Mouse (Mus musculus) heart, postnatal 0 days (tissue): ENCODE measurements around the gene Ankrd36. TPM values are rescaled to one million over a fixed set of nuclear protein-coding genes. Genes with fewer than 3 reads are reported as not detected.

Experiments
- ATAC-seq: fragments of 200-750 bp; cut with Nextera tagmentation; 2 replicates; pipeline ENCODE4 v1.8.0; 2017; ENCODE audit warnings: low read depth, moderate number of reproducible peaks, moderate library complexity; ENCODE audit not compliant: insufficient read depth
- DNase-seq: peaks from one replicate; pipeline ENCODE4 v3.0.0-alpha.2; 2016; ENCODE audit warnings: low spot score
- H3K27ac ChIP-seq: fragments of 300-500 bp; sonication (generic); 2 replicates; pipeline ENCODE4 v1.5.1; 2014; ENCODE audit warnings: low read depth, mild to moderate bottlenecking
- H3K27me3 ChIP-seq: fragments of 300-500 bp; sonication (generic); 2 replicates; pipeline ENCODE4 v1.6.1; 2014; ENCODE audit warnings: low read length, mixed read lengths; ENCODE audit not compliant: control insufficient read depth, insufficient read depth
- H3K36me3 ChIP-seq: fragments of 300-500 bp; sonication (generic); replicated peaks from 2 replicates; pipeline ENCODE4 v1.6.1; 2014; ENCODE audit warnings: low read length, mixed read lengths; ENCODE audit not compliant: control insufficient read depth, insufficient read depth
- H3K4me1 ChIP-seq: fragments of 300-500 bp; sonication (generic); 2 replicates; pipeline ENCODE4 v1.6.1; 2014; ENCODE audit warnings: antibody characterized with exemption; ENCODE audit not compliant: control insufficient read depth, insufficient read depth
- H3K4me2 ChIP-seq: fragments of 300-500 bp; sonication (generic); 2 replicates; pipeline ENCODE4 v1.6.1; 2014; ENCODE audit warnings: low read depth, mild to moderate bottlenecking, low read length, moderate library complexity
- H3K4me3 ChIP-seq: fragments of 300-500 bp; sonication (generic); 2 replicates; pipeline ENCODE4 v1.5.1; 2014; ENCODE audit warnings: low read depth, low read length
- H3K9ac ChIP-seq: fragments of 300-500 bp; sonication (generic); replicated peaks from 2 replicates; pipeline ENCODE4 v1.6.1; 2014; ENCODE audit warnings: low read depth, low read length, mixed read lengths
- H3K9me3 ChIP-seq: fragments of 300-500 bp; sonication (generic); replicated peaks from 2 replicates; pipeline ENCODE4 v1.6.1; 2016; ENCODE audit warnings: low read length; ENCODE audit not compliant: control insufficient read depth
- CTCF ChIP-seq: IDR thresholded peaks from 2 replicates; pipeline ENCODE4 v1.5.1; 2016; ENCODE audit warnings: antibody characterized with exemption, control low read depth, low read depth
- EP300 ChIP-seq: IDR thresholded peaks from 2 replicates; pipeline ENCODE4 v1.6.1; 2016; ENCODE audit warnings: antibody characterized with exemption, low read depth
- WGBS: fragments of 180-500 bp; shearing (Covaris S2); extraction: QIAGEN DNeasy Blood & Tissue Kit; methylation state at CpG from one replicate; pipeline ENCODE4 v1.1.7; 2014; 5-methylcytosine and 5-hydroxymethylcytosine counted together
- polyA plus RNA-seq: library from polyadenylated mRNA; unstranded; fragments of >200 nt; fragmentation: Nextera tagmentation; extraction: Ambion mirVana; gene quantifications from 2 replicates; pipeline ENCODE4 v1.2.1, GENCODE M21; 2015
- total RNA-seq: library from RNA; depleted of rRNA; stranded (reverse); fragments of >200 nt; gene quantifications from 2 replicates; pipeline ENCODE4 v1.2.3, GENCODE M21; 2014; ENCODE audit warnings: low replicate concordance

The Ankrd36 gene
- total and polyA plus RNA-seq, 2 experiments from 2014 or later: not detected

GRCm38 (mm10) chr11:5565596-5565995 is 3.9 kb upstream of the Ankrd36 start:
- H3K36me3 ChIP-seq: no peaks in the 10 kb centered on the region
- no peaks in the 10 kb centered on the region for H3K27me3 ChIP-seq
- DNase-seq (no peak), ATAC-seq (no peak)
- H3K9ac ChIP-seq: no peak overlapping the region
- no peaks in the 10 kb centered on the region for H3K9me3 ChIP-seq
- TF ChIP-seq EP300: no peak
- H3K4me1 ChIP-seq: no peaks in the 10 kb centered on the region
- WGBS: 86% methylated on average over 3 of the region's 3 CpGs
- H3K4me2 ChIP-seq: no peak overlapping the region
- H3K4me3 ChIP-seq: no peak overlapping the region
- no peak overlapping the region for H3K27ac ChIP-seq

DNA sequence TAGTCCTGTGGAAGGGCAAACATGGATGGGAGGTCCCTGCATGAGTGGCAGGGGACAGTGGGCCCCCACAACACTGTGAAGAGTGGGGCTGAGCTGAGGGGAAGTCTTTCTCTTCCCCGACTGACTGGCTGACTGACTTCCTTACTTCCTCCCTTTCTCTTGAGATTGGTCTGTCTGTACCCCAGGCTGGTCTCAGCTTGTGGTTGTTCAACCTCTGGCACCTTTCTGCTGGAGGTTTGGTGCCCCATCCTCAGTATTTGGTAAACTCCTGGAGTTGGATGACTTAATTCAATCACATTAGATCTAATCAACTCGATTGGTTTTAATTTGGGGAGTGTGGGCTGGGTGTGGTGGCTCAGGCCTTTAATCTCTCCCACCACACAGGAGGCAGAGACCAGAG is 3.0 kb upstream of the Ankrd36 start:
- 50% methylated on average over 2 of the region's 2 CpGs for WGBS
- Histone ChIP-seq H3K4me1 (no peaks in the 10 kb centered on the region), H3K27me3 (no peaks in the 10 kb centered on the region), H3K4me3 (no peak overlapping the region), H3K27ac (no peak overlapping the region), H3K4me2 (no peak overlapping the region), H3K36me3 (no peaks in the 10 kb centered on the region), H3K9me3 (no peaks in the 10 kb centered on the region), H3K9ac (no peak overlapping the region)
- no peak for DNase-seq
- ATAC-seq: no peak
- no peak for TF ChIP-seq CTCF
- no peak for TF ChIP-seq EP300

DNA sequence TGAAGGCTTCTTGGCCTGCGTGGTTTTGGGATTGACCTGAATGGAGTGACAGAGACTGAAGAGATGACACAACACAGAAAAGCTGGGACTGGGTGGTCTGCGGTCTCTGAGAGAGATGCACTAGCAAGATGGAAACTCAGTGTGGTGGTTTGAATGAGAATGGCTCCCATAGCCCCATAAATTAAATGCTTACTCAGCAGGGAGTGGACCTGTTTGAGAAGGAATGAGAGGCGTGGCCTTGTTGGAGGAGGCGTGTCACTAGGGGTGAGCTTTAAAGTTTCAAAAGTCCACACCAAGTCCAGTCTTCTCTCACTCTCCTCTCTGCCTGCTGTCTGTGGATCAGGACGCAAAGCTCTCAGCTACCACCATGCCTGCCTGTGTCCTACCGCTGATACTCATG is 1.8 kb upstream of the Ankrd36 start:
- Histone ChIP-seq H3K9ac (no peak overlapping the region), H3K27me3 (no peaks in the 10 kb centered on the region), H3K4me3 (no peak overlapping the region), H3K27ac (no peak overlapping the region), H3K9me3 (no peaks in the 10 kb centered on the region), H3K4me1 (no peaks in the 10 kb centered on the region), H3K4me2 (no peak overlapping the region), H3K36me3 (no peaks in the 10 kb centered on the region)
- TF ChIP-seq EP300 (no peak), CTCF (no peak)
- WGBS: 96% methylated on average over 6 of the region's 6 CpGs
- DNase-seq: no peak
- no peak for ATAC-seq

DNA sequence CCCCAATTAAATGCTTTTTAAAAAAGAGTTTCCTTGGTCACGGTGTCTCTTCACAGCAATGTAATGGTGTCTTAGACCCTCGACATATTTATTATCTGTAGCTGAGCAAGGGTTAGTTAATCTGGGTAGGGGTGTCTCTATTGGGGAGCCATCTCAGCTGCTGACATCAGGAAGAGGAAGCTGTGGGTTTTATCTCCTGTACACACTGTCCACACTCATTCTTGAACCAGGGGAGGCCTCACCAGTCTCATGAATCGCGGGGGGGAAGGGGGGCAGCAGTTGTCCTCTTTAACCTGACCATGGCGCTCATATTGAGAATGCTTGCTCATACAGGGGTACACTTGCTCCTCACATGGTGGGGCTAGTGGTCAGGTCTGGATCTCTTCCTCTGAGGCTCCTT is 1.4 kb upstream of the Ankrd36 start:
- no peaks in the 10 kb centered on the region for H3K9me3 ChIP-seq
- TF ChIP-seq EP300 (no peak), CTCF (no peak)
- 78% methylated on average over 5 of the region's 5 CpGs for WGBS
- no peak overlapping the region for H3K4me3 ChIP-seq
- no peak for DNase-seq
- no peak overlapping the region for H3K9ac ChIP-seq
- no peak for ATAC-seq
- no peaks in the 10 kb centered on the region for H3K27me3 ChIP-seq
- no peaks in the 10 kb centered on the region for H3K4me1 ChIP-seq
- H3K36me3 ChIP-seq: no peaks in the 10 kb centered on the region
- H3K27ac ChIP-seq: no peak overlapping the region
- no peak overlapping the region for H3K4me2 ChIP-seq

GRCm38 (mm10) chr11:5571856-5572255 is 2.4 kb downstream of the Ankrd36 start:
- Histone ChIP-seq H3K27ac (no peak overlapping the region), H3K36me3 (no peaks in the 10 kb centered on the region), H3K4me3 (no peak overlapping the region), H3K9me3 (no peaks in the 10 kb centered on the region), H3K4me1 (no peaks in the 10 kb centered on the region), H3K4me2 (no peak overlapping the region), H3K27me3 (no peaks in the 10 kb centered on the region), H3K9ac (no peak overlapping the region)
- no peak for DNase-seq
- WGBS: 66% methylated on average over 4 of the region's 4 CpGs
- no peak for ATAC-seq
- TF ChIP-seq EP300 (no peak), CTCF (no peak)

GRCm38 (mm10) chr11:5573821-5574220 is 4.3 kb downstream of the Ankrd36 start:
- Histone ChIP-seq H3K4me3 (no peak overlapping the region), H3K27ac (no peak overlapping the region)
- no peak for ATAC-seq

More at GRCm38 (mm10) chr11:5573821-5574220, 4.3 kb downstream of the Ankrd36 start:
- no peaks in the 10 kb centered on the region for H3K4me1 ChIP-seq
- H3K4me2 ChIP-seq: no peak overlapping the region
- TF ChIP-seq CTCF (no peak), EP300 (no peak)
- H3K9me3 ChIP-seq: no peaks in the 10 kb centered on the region
- no peak for DNase-seq
- WGBS: 45% methylated on average over 2 of the region's 2 CpGs
- no peak overlapping the region for H3K9ac ChIP-seq
- H3K27me3 ChIP-seq: no peaks in the 10 kb centered on the region
- no peaks in the 10 kb centered on the region for H3K36me3 ChIP-seq
